Mouse (Mus musculus): Measurements from ENCODE around the gene Krtap28-10. TPM values are rescaled to one million over a fixed set of nuclear protein-coding genes. Genes with fewer than 3 reads are reported as not detected.
A peak's percentile ranks its signal among the peaks of the same experiment; 100 is the strongest.

The Krtap28-10 gene
- total and polyA plus RNA-seq, 3 experiments = not detected

GRCm38 (mm10) chr1:83066577-83066976, 24.3 kb upstream of the Krtap28-10 start:
- no peak overlapping the region for H3K4me3 ChIP-seq (replicated peaks in 1 of 3; ENCODE audit: low read depth in 2 of 3, low read length in 2 of 3, poor library complexity in 1 of 3)
- H3K9ac ChIP-seq (ENCODE audit: insufficient read depth, low read depth) = no peak overlapping the region
- H3K27ac ChIP-seq (ENCODE audit: insufficient read depth, low read depth) = no peak overlapping the region
- dilution Hi-C loops (cut with MboI; ENCODE audit: extremely low pct_ligation_motif_present, extremely low pct_unique_long_range_greater_than_20kb, low sequenced_read_pairs) (no loop called here), in situ Hi-C loops (cut with MboI; ENCODE audit: low pct_ligation_motif_present, low pct_unique_long_range_greater_than_20kb, low sequenced_read_pairs) (loop anchor here (10.0 kb wide), 1 partner anchor 648 kb away; no protein-coding TSS in a partner anchor)
- DNase-seq (ENCODE audit: extremely low read depth) = no peak
- H3K27me3 ChIP-seq (replicated peaks) = no peaks in the 10 kb centered on the region
- no peak for TF ChIP-seq NRF1 (IDR thresholded peaks at IDR 0.05; ENCODE audit: low read depth, low read length)
- no peak for TF ChIP-seq CTCF (conservative IDR thresholded peaks at IDR 0.05 in 1 of 2, IDR thresholded peaks at IDR 0.05 in 1 of 2; ENCODE audit: low read depth in 2 of 2, low read length in 2 of 2)
- TF ChIP-seq SMC3 (IDR thresholded peaks at IDR 0.05; ENCODE audit: low read depth, low read length) = no peak
- TF ChIP-seq RAD21 (IDR thresholded peaks at IDR 0.05; ENCODE audit: low read depth, low read length) = no peak
- TF ChIP-seq IRF4 (IDR thresholded peaks at IDR 0.05; ENCODE audit: low read depth, low read length) = no peak
- no peaks in the 10 kb centered on the region for H3K4me1 ChIP-seq (ENCODE audit: control insufficient read depth in 1 of 2, insufficient read depth in 2 of 2)
- no peak overlapping the region for H3K4me2 ChIP-seq (ENCODE audit: insufficient read depth, low read depth, poor library complexity, severe bottlenecking)
- no peaks in the 10 kb centered on the region for H3K36me3 ChIP-seq (replicated peaks in 1 of 2; ENCODE audit: control insufficient read depth in 1 of 2, insufficient read depth in 1 of 2, low read length in 1 of 2)
- H3K9me3 ChIP-seq (replicated peaks; ENCODE audit: low read length) = peaks cover 2% of the 10 kb centered on the region
- H3K79me2 ChIP-seq (replicated peaks; ENCODE audit: control insufficient read depth, extremely low read depth, insufficient read depth, poor library complexity, severe bottlenecking) = no peaks in the 10 kb centered on the region

GRCm38 (mm10) chr1:83064851-83065250, 22.6 kb upstream of the Krtap28-10 start:
- Histone ChIP-seq H3K79me2 (replicated peaks; ENCODE audit: control insufficient read depth, extremely low read depth, insufficient read depth, poor library complexity, severe bottlenecking) (no peaks in the 10 kb centered on the region), H3K27me3 (replicated peaks) (no peaks in the 10 kb centered on the region), H3K27ac (ENCODE audit: insufficient read depth, low read depth) (no peak overlapping the region), H3K9me3 (replicated peaks; ENCODE audit: low read length) (no peaks in the 10 kb centered on the region), H3K9ac (ENCODE audit: insufficient read depth, low read depth) (no peak overlapping the region), H3K4me1 (ENCODE audit: control insufficient read depth in 1 of 2, insufficient read depth in 2 of 2) (no peaks in the 10 kb centered on the region), H3K4me2 (ENCODE audit: insufficient read depth, low read depth, poor library complexity, severe bottlenecking) (0 out of 2 replicates have a peak overlapping the region, but pooled peaks have one; percentile 29), H3K4me3 (replicated peaks in 1 of 3; ENCODE audit: low read depth in 2 of 3, low read length in 2 of 3, poor library complexity in 1 of 3) (no peak overlapping the region), H3K36me3 (replicated peaks in 1 of 2; ENCODE audit: control insufficient read depth in 1 of 2, insufficient read depth in 1 of 2, low read length in 1 of 2) (no peaks in the 10 kb centered on the region)
- TF ChIP-seq USF1 (IDR thresholded peaks at IDR 0.05; ENCODE audit: low read depth, low read length) = no peak
- TF ChIP-seq BHLHE40 (IDR thresholded peaks at IDR 0.05; ENCODE audit: low read depth, low read length) = no peak
- peak; percentile 61; the same call in 1 of the 2 replicates for TF ChIP-seq ZNF384 (IDR thresholded peaks at IDR 0.05; ENCODE audit: low read depth, low read length)
- peak; percentile 43; the same call in 1 of the 2 replicates for TF ChIP-seq ZC3H11A (IDR thresholded peaks at IDR 0.05; ENCODE audit: low read depth, low read length)
- TF ChIP-seq RCOR1 (conservative IDR thresholded peaks at IDR 0.05; ENCODE audit: low read depth, low read length) = no peak
- TF ChIP-seq CTCF (conservative IDR thresholded peaks at IDR 0.05 in 1 of 2, IDR thresholded peaks at IDR 0.05 in 1 of 2; ENCODE audit: low read depth in 2 of 2, low read length in 2 of 2) = peak; percentile 79 to 85
- peak; percentile 65 for TF ChIP-seq SMC3 (IDR thresholded peaks at IDR 0.05; ENCODE audit: low read depth, low read length)
- TF ChIP-seq RAD21 (IDR thresholded peaks at IDR 0.05; ENCODE audit: low read depth, low read length) = peak; percentile 82
- no peak for TF ChIP-seq SIN3A (IDR thresholded peaks at IDR 0.05; ENCODE audit: low read length)
- no peak for TF ChIP-seq UBTF (IDR thresholded peaks at IDR 0.05; ENCODE audit: low read depth, low read length)
- dilution Hi-C loops (cut with MboI; ENCODE audit: extremely low pct_ligation_motif_present, extremely low pct_unique_long_range_greater_than_20kb, low sequenced_read_pairs) (no loop called here), in situ Hi-C loops (cut with MboI; ENCODE audit: low pct_ligation_motif_present, low pct_unique_long_range_greater_than_20kb, low sequenced_read_pairs) (loop anchor here (10.0 kb wide), 1 partner anchor 650 kb away; no protein-coding TSS in a partner anchor)
- DNase-seq (ENCODE audit: extremely low read depth) = peak; percentile 60

DNA sequence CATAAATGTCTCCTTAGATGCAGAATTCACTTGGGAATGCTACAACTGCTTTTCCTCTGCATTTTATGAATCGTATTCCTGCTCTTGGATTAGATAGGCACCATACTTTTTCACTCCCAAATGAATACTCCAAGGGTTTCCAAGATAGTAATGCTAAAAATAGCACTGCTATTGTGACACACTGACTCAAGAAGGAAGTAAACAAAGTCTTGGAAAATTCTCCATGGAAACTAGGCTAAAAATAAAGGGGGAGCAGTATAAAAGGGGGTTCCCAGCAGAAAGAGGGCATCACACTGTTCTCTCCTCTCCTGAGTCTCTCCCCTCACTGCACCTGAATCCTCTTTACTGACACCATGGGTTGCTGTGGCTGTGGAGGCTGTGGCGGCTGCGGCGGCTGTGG, 18.4 kb upstream of the Krtap28-10 start, which contains the start of gene Krtap28-13:
TSS of gene Krtap28-13 (plus strand) at position 288 of the 400 bp plus-strand sequence.
- no peaks in the 10 kb centered on the region for H3K4me1 ChIP-seq (ENCODE audit: control insufficient read depth in 1 of 2, insufficient read depth in 2 of 2)
- in situ Hi-C loops (cut with MboI; ENCODE audit: low pct_ligation_motif_present, low pct_unique_long_range_greater_than_20kb, low sequenced_read_pairs) (loop anchor here (10.0 kb wide), 1 partner anchor 654 kb away; no protein-coding TSS in a partner anchor), dilution Hi-C loops (cut with MboI; ENCODE audit: extremely low pct_ligation_motif_present, extremely low pct_unique_long_range_greater_than_20kb, low sequenced_read_pairs) (no loop called here)
- no peak for DNase-seq (ENCODE audit: extremely low read depth)
- TF ChIP-seq PAX5 (IDR thresholded peaks at IDR 0.05; ENCODE audit: low read length) (no peak), POLR2AphosphoS2 (IDR thresholded peaks at IDR 0.05; ENCODE audit: low read depth, low read length) (no peak), MEF2A (IDR thresholded peaks at IDR 0.05; ENCODE audit: borderline replicate concordance, low read depth, low read length) (no peak), ZNF384 (IDR thresholded peaks at IDR 0.05; ENCODE audit: low read depth, low read length) (no peak), RCOR1 (conservative IDR thresholded peaks at IDR 0.05; ENCODE audit: low read depth, low read length) (no peak), USF2 (conservative IDR thresholded peaks at IDR 0.05; ENCODE audit: low read depth, low read length) (no peak), SMC3 (IDR thresholded peaks at IDR 0.05; ENCODE audit: low read depth, low read length) (no peak), BHLHE40 (IDR thresholded peaks at IDR 0.05; ENCODE audit: low read depth, low read length) (no peak), GABPA (IDR thresholded peaks at IDR 0.05; ENCODE audit: insufficient replicate concordance, low read depth, low read length) (no peak), POLR2A (IDR thresholded peaks at IDR 0.05; ENCODE audit: low read depth, low read length) (no peak), JUN (IDR thresholded peaks at IDR 0.05; ENCODE audit: insufficient read depth, low read depth, low read length) (no peak), MAX (IDR thresholded peaks at IDR 0.05; ENCODE audit: low read length) (no peak), NELFE (IDR thresholded peaks at IDR 0.05; ENCODE audit: low read depth, low read length) (no peak), HCFC1 (IDR thresholded peaks at IDR 0.05; ENCODE audit: low read depth, low read length) (no peak), RAD21 (IDR thresholded peaks at IDR 0.05; ENCODE audit: low read depth, low read length) (no peak), JUND (conservative IDR thresholded peaks at IDR 0.05; ENCODE audit: low read depth, low read length) (no peak), EP300 (IDR thresholded peaks at IDR 0.05; ENCODE audit: low read length) (no peak)
- H3K79me2 ChIP-seq (replicated peaks; ENCODE audit: control insufficient read depth, extremely low read depth, insufficient read depth, poor library complexity, severe bottlenecking) = no peaks in the 10 kb centered on the region
- no peak within 1 kb of the TSS for H3K4me3 ChIP-seq (replicated peaks in 1 of 3; ENCODE audit: low read depth in 2 of 3, low read length in 2 of 3, poor library complexity in 1 of 3)
- no peak within 1 kb of the TSS for H3K9ac ChIP-seq (ENCODE audit: insufficient read depth, low read depth)
- H3K27me3 ChIP-seq (replicated peaks) = no peaks in the 10 kb centered on the region
- H3K27ac ChIP-seq (ENCODE audit: insufficient read depth, low read depth) = no peak within 1 kb of the TSS
- no peaks in the 10 kb centered on the region for H3K9me3 ChIP-seq (replicated peaks; ENCODE audit: low read length)
- no peak within 1 kb of the TSS for H3K4me2 ChIP-seq (ENCODE audit: insufficient read depth, low read depth, poor library complexity, severe bottlenecking)
- H3K36me3 ChIP-seq (replicated peaks in 1 of 2; ENCODE audit: control insufficient read depth in 1 of 2, insufficient read depth in 1 of 2, low read length in 1 of 2) = no peaks in the 10 kb centered on the region
